Mouse (Mus musculus) lung, adult 2 months (tissue): ENCODE results near the gene Ccdc88b. TPM values are rescaled to one million over a fixed set of nuclear protein-coding genes. Genes with fewer than 3 reads are reported as not detected.

Experiments
- DNase-seq: peaks from one replicate; pipeline ENCODE4 v3.0.0; 2022
- H3K4me1 ChIP-seq: fragments of 200-500 bp; 2 replicates; pipeline ENCODE4 v1.6.1; 2011; ENCODE audit warnings: low read length; ENCODE audit not compliant: control insufficient read depth, insufficient read depth
- H3K4me3 ChIP-seq: fragments of 200-500 bp; replicated peaks from 2 replicates; pipeline ENCODE3; 2011; ENCODE audit warnings: low read depth, mild to moderate bottlenecking, control low read depth, low read length; ENCODE audit errors: extremely low read depth
- CTCF ChIP-seq: fragments of 200-500 bp; IDR thresholded peaks from 2 replicates; pipeline ENCODE4 v1.5.1; 2011; ENCODE audit warnings: mild to moderate bottlenecking, low read length, control low read depth; ENCODE audit not compliant: insufficient read depth
- POLR2A ChIP-seq: fragments of 200-500 bp; IDR thresholded peaks from 2 replicates; pipeline ENCODE4 v1.6.1; 2011; ENCODE audit warnings: low read depth, mild to moderate bottlenecking, control low read depth, low read length, borderline replicate concordance; ENCODE audit errors: extremely low read depth
- WGBS: fragments of 180-500 bp; shearing (Covaris S2); methylation state at CpG from one replicate; pipeline ENCODE4 v1.1.7; 2018; 5-methylcytosine and 5-hydroxymethylcytosine counted together
- polyA plus RNA-seq: library from polyadenylated mRNA; depleted of rRNA; stranded (reverse); fragments of >200 nt; gene quantifications from 2 replicates; pipeline ENCODE4 v1.2.3, GENCODE M21; 2012; rRNA removed

The Ccdc88b gene
- polyA plus RNA-seq, 1 experiment: 17.3 TPM

DNA sequence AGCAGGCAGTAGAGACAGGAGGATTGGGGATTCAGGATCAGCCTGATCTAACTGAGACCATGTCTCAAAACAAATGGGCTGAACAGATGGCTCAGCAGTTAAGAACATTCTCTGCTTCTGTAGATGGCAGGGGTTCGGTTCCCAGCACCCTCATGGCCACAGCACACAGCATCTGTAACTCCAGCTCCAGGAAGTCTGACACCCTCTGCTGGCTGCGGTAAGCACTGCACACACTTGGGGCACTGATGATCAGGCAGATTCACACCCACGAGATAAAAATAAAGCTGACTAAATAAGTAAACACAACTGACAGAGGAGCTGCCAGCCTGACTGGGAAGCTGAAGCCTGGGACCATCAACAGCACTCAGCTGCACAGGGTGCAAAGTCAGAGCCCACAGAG, 43.1 kb downstream of the Ccdc88b start:
- no peak for TF ChIP-seq CTCF
- no peak for TF ChIP-seq POLR2A
- WGBS: 74% methylated on average over 3 of the region's 3 CpGs
- no peak for DNase-seq
- Histone ChIP-seq H3K4me1 (no peaks in the 10 kb centered on the region), H3K4me3 (no peak overlapping the region)

DNA sequence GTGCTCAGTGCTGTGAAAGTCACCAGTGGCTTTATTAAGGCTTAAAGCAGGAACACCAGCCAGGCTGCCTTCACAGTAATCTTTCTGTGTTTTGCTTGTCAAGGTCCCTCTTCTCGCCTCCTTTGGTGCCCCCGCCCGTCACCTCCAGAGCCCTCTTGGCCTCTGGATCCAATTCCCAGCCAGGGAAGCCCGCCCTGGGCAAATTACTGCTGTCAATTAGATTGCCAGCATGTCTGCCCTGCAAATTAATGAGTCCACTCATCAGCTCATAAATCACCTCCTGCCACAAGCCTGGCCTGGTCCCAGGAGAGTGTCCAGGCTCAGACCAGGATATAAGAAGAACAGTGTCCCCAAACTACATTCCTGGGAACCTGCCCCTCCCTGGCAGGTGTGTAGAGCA, 43.6 kb downstream of the Ccdc88b start:
- Histone ChIP-seq H3K4me1 (no peaks in the 10 kb centered on the region), H3K4me3 (no peak overlapping the region)
- WGBS: 51% methylated on average over 4 of the region's 4 CpGs
- TF ChIP-seq CTCF: no peak
- no peak for DNase-seq

Other genes starting within 250 kb of the Ccdc88b start
- 45.9 and 49.8 TPM in 2 replicates for gene Rps6ka4, start 17.6 kb downstream of the Ccdc88b start, polyA plus RNA-seq
- gene Trmt112, start 51.5 kb upstream of the Ccdc88b start, polyA plus RNA-seq: 115 and 120 TPM in 2 replicates
- 110 and 148 TPM in 2 replicates for gene Prdx5, start 51.9 kb upstream of the Ccdc88b start, polyA plus RNA-seq
- gene Esrra, start 63.6 kb upstream of the Ccdc88b start, polyA plus RNA-seq: 42.9 and 43.8 TPM in 2 replicates
- 0.16 and 0.49 TPM in 2 replicates for gene Catsperz, start 67.2 kb upstream of the Ccdc88b start, polyA plus RNA-seq
- 0.17 TPM in 1 of 2 replicates, not detected in the other for gene Kcnk4, start 76.3 kb upstream of the Ccdc88b start, polyA plus RNA-seq
- gene Bad, start 83.7 kb upstream of the Ccdc88b start, polyA plus RNA-seq: 57.3 and 75.5 TPM in 2 replicates
- 77.6 and 85.1 TPM in 2 replicates for gene Gpr137, start 84.3 kb upstream of the Ccdc88b start, polyA plus RNA-seq
- gene Ppp1r14b, start 116.8 kb upstream of the Ccdc88b start, polyA plus RNA-seq: 47.1 and 53.6 TPM in 2 replicates
- 109 and 124 TPM in 2 replicates for gene Plcb3, start 118.3 kb upstream of the Ccdc88b start, polyA plus RNA-seq
- gene Fkbp2, start 122.3 kb upstream of the Ccdc88b start, polyA plus RNA-seq: 42.3 and 51.3 TPM in 2 replicates
- 30.1 and 35.3 TPM in 2 replicates for gene Vegfb, start 129.4 kb upstream of the Ccdc88b start, polyA plus RNA-seq
- gene Dnajc4, start 134.4 kb upstream of the Ccdc88b start, polyA plus RNA-seq: 36.9 and 38.9 TPM in 2 replicates
- 27.5 and 29.9 TPM in 2 replicates for gene Nudt22, start 137.9 kb upstream of the Ccdc88b start, polyA plus RNA-seq
- 15.1 and 15.6 TPM in 2 replicates for gene Trpt1, start 137.9 kb upstream of the Ccdc88b start, polyA plus RNA-seq
- 36.8 and 41.6 TPM in 2 replicates for gene Fermt3, start 161.3 kb upstream of the Ccdc88b start, polyA plus RNA-seq
- 25.0 and 31.4 TPM in 2 replicates for gene Stip1, start 181.8 kb upstream of the Ccdc88b start, polyA plus RNA-seq
- gene Macrod1, start 198.6 kb upstream of the Ccdc88b start, polyA plus RNA-seq: 42.0 and 44.3 TPM in 2 replicates
- gene Flrt1, start 247.5 kb upstream of the Ccdc88b start, polyA plus RNA-seq: 0.29 and 0.40 TPM in 2 replicates